Mouse (Mus musculus): ENCODE measurements around the gene Ttc9b.

The Ttc9b gene

GRCm38 (mm10) chr7:27687836-27688235 is 34.1 kb downstream of the Ttc9b start:
- no peak for DNase-seq (ENCODE audit: low spot score in 2 of 2)

- no peak for DNase-seq (ENCODE audit: low spot score in 2 of 2)
These were observed 34.6 kb downstream of the Ttc9b start for GRCm38 (mm10) chr7:27688246-27688788.

- peak; percentile 93 to 97 for DNase-seq (ENCODE audit: low spot score in 2 of 2)
These were observed 35.3 kb downstream of the Ttc9b start, which contains the start of gene Zfp607b for GRCm38 (mm10) chr7:27688815-27689612. Gene Zfp607b, plus strand, starts transcription at chr7:27689340.

GRCm38 (mm10) chr7:27691076-27691475 is 37.4 kb downstream of the Ttc9b start:
- no peak for DNase-seq (ENCODE audit: low spot score in 2 of 2)

- no peak for DNase-seq (ENCODE audit: low spot score in 2 of 2)
These were observed 43.0 kb downstream of the Ttc9b start for GRCm38 (mm10) chr7:27696711-27697110.

Data from frontal cortex, postnatal 36 days (tissue).